ENCODE assay signal across 8 mouse cellular contexts in the genomic region with DNA sequence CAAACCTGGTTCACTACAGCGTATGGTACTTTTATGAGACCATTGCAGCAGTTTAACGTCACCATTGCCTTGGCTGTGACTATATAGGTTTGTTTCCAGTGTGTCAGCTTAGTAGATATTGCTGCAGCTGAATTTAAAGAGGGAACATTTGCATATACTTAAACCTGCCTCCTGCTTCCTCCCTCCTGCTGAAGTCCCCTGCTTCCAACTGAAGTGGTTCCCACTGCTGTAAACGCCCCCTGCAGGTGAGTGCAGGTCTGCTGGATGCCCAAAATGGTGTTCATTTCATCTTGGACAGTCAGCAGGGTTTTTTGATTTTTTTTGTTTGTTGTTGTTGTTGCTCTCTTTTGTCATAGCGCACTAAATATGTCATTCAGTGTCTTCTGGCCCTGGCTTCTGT.
DNase-seq lines count a peak whose midpoint lies in the region; ATAC-seq and TF ChIP-seq lines count a peak whose summit lies in the region.
"Had no signal": no experiment of that assay in that cellular context is flagged by ENCODE, and none has a peak within 500 bp of the region (broad histone marks: within the 10 kb centered on the region; RNA-seq: fewer than 3 reads in every experiment).

No protein-coding gene starts in this region.

- no peak for TF ChIP-seq EP300 in ES-Bruce4 (IDR thresholded peaks at IDR 0.05; ENCODE audit: insufficient read depth, low read depth, low read length)
- TF ChIP-seq EP300 in stomach, postnatal 0 days (optimal IDR thresholded peaks at IDR 0.05) = no peak

- POLR2A ChIA-PET in Patski (lab: Charles Lee) = no interaction called here

- CTCF ChIA-PET in Patski (lab: Charles Lee) = interaction anchor here (0.6 to 1.0 kb wide), 2 partner anchors 10 to 20 kb away, joined by 3 read pairs; no protein-coding TSS in a partner anchor

- no peaks in the 10 kb centered on the region for H3K36me3 ChIP-seq in ES-Bruce4 (ENCODE audit: control insufficient read depth, insufficient read depth, low read length, poor library complexity, severe bottlenecking)
- no peaks in the 10 kb centered on the region for H3K36me3 ChIP-seq in embryonic facial prominence, embryonic 10.5 days (replicated peaks)
- no peaks in the 10 kb centered on the region for H3K36me3 ChIP-seq in stomach, postnatal 0 days (ENCODE audit: control insufficient read depth, insufficient read depth, low read length)
- H3K36me3 ChIP-seq: neural tube, embryonic 13.5 days had no signal

- TF ChIP-seq CTCF in ES-Bruce4 (IDR thresholded peaks at IDR 0.05; ENCODE audit: low read depth, low read length) = peak; percentile 52
- peak; percentile 50 for TF ChIP-seq CTCF in Patski (IDR thresholded peaks at IDR 0.05)
- peak; percentile 56 for TF ChIP-seq CTCF in stomach, postnatal 0 days (IDR thresholded peaks at IDR 0.05; ENCODE audit: low read depth)

- H3K9me3 ChIP-seq in ES-Bruce4 (replicated peaks; ENCODE audit: control insufficient read depth, insufficient read depth, low read length, poor library complexity, severe bottlenecking) = no peaks in the 10 kb centered on the region
- H3K9me3 ChIP-seq in embryonic facial prominence, embryonic 10.5 days = no peaks in the 10 kb centered on the region
- no peaks in the 10 kb centered on the region for H3K9me3 ChIP-seq in stomach, postnatal 0 days (ENCODE audit: control insufficient read depth, low read length)
- H3K9me3 ChIP-seq: neural tube, embryonic 13.5 days had no signal

- ATAC-seq in Patski = no peak
- no peak for ATAC-seq in stomach, postnatal 0 days (ENCODE audit: low FRiP score, low TSS enrichment)

- no peak overlapping the region for H3K9ac ChIP-seq in ES-Bruce4 (ENCODE audit: low read depth, poor library complexity, severe bottlenecking)
- H3K9ac ChIP-seq in stomach, postnatal 0 days (ENCODE audit: low read length) = no peak overlapping the region
- H3K9ac ChIP-seq: neural tube, embryonic 13.5 days had no signal

- H3K4me2 ChIP-seq in stomach, postnatal 0 days (replicated peaks; ENCODE audit: low read depth) = no peak overlapping the region
- H3K4me2 ChIP-seq: neural tube, embryonic 13.5 days had no signal

- WGBS in embryonic facial prominence, embryonic 10.5 days = 58% methylated on average over 4 of the region's 4 CpGs
- WGBS in stomach, postnatal 0 days = 64% methylated on average over 4 of the region's 4 CpGs

- no peak for TF ChIP-seq POLR2A in ES-Bruce4 (IDR thresholded peaks at IDR 0.05; ENCODE audit: insufficient read depth, low read length)

- H3K27ac ChIP-seq in ES-Bruce4 (ENCODE audit: insufficient read depth, low read length) = no peak overlapping the region
- no peak overlapping the region for H3K27ac ChIP-seq in embryonic facial prominence, embryonic 10.5 days (replicated peaks)
- no peak overlapping the region for H3K27ac ChIP-seq in stomach, postnatal 0 days (replicated peaks)
- H3K27ac ChIP-seq: neural tube, embryonic 13.5 days had no signal

- H3K4me3 ChIP-seq in ES-Bruce4 (ENCODE audit: low read depth, low read length) = no peak overlapping the region
- H3K4me3 ChIP-seq in embryonic facial prominence, embryonic 10.5 days = no peak overlapping the region
- H3K4me3 ChIP-seq in stomach, postnatal 0 days (ENCODE audit: low read depth, low read length) = no peak overlapping the region
- H3K4me3 ChIP-seq: neural tube, embryonic 13.5 days had no signal

- H3K27me3 ChIP-seq in ES-Bruce4 (ENCODE audit: control insufficient read depth, insufficient read depth, low read length, poor library complexity, severe bottlenecking) (no peaks in the 10 kb centered on the region), Patski (no peaks in the 10 kb centered on the region)
- H3K27me3 ChIP-seq in embryonic facial prominence, embryonic 10.5 days (replicated peaks; ENCODE audit: low read depth, poor library complexity, severe bottlenecking) = no peaks in the 10 kb centered on the region
- H3K27me3 ChIP-seq in stomach, postnatal 0 days (ENCODE audit: control insufficient read depth, insufficient read depth, low read length) = no peaks in the 10 kb centered on the region
- H3K27me3 ChIP-seq: neural tube, embryonic 13.5 days had no signal

- in situ Hi-C loops in Patski (cut with MboI; ENCODE audit: low pct_unique_long_range_greater_than_20kb) = no loop called here

- no peaks in the 10 kb centered on the region for H3K4me1 ChIP-seq in ES-Bruce4 (ENCODE audit: control insufficient read depth, insufficient read depth, low read length)
- no peaks in the 10 kb centered on the region for H3K4me1 ChIP-seq in embryonic facial prominence, embryonic 10.5 days
- no peaks in the 10 kb centered on the region for H3K4me1 ChIP-seq in stomach, postnatal 0 days (replicated peaks; ENCODE audit: control insufficient read depth, insufficient read depth)
- H3K4me1 ChIP-seq: neural tube, embryonic 13.5 days had no signal

- peak; percentile 22 for DNase-seq in layer of hippocampus, adult 11-12 months (ENCODE audit: low spot score)
- no peak for DNase-seq in layer of hippocampus, adult 9-10 months (ENCODE audit: low spot score)
- no peak for DNase-seq in Patski (ENCODE audit: low read depth, low spot score)
- DNase-seq in embryonic facial prominence, embryonic 10.5 days (ENCODE audit: low spot score) = peak; percentile 22
- DNase-seq in stomach, postnatal 0 days (ENCODE audit: low spot score) = no peak
- no peak for DNase-seq in gastrocnemius, postnatal 4 days (ENCODE audit: low spot score in 2 of 2)

Comparison
In these comparisons a context has a peak if more than half of its experiments do, and no peak if none do; other contexts are left out.
1. DNase-seq: peak in layer of hippocampus, adult 11-12 months (single experiment) and embryonic facial prominence, embryonic 10.5 days (single experiment); none in layer of hippocampus, adult 9-10 months (single experiment), Patski (single experiment), stomach, postnatal 0 days (single experiment) and gastrocnemius, postnatal 4 days (0 of 2).
2. Peak in every context shown above with its lines, with median percentiles within 50 percentile points of each other: CTCF ChIP-seq.